ENCODE assay signal across 16 mouse cellular contexts in genomic region chr5:101816822-101817221, GRCm38 (mm10). TPM values are rescaled to one million over a fixed set of nuclear protein-coding genes. Genes with fewer than 3 reads are reported as not detected.
DNase-seq lines count a peak whose midpoint lies in the region; ATAC-seq and TF ChIP-seq lines count a peak whose summit lies in the region.
"Had no signal": no experiment of that assay in that cellular context is flagged by ENCODE, and none has a peak within 500 bp of the region (broad histone marks: within the 10 kb centered on the region; RNA-seq: fewer than 3 reads in every experiment).

No protein-coding gene starts in this region.

- no peak for ATAC-seq in hindbrain, embryonic 14.5 days (ENCODE audit: low FRiP score)
- ATAC-seq in hindbrain, postnatal 0 days: no peak
- ATAC-seq in megakaryocyte, adult 5-6 weeks (ENCODE audit: poor library complexity, severe bottlenecking): no peak
- ATAC-seq in common myeloid progenitor, adult 5-6 weeks (replicated peaks; ENCODE audit: low read depth, poor library complexity, severe bottlenecking): peak; percentile 88
- no peak for ATAC-seq in inflammation-experienced regulatory T-cells, adult 6 months
- ATAC-seq: intestine, embryonic 15.5 days had no signal

- H3K36me3 ChIP-seq in hindbrain, embryonic 14.5 days (replicated peaks; ENCODE audit: control insufficient read depth, insufficient read depth): no peaks in the 10 kb centered on the region
- no peaks in the 10 kb centered on the region for H3K36me3 ChIP-seq in hindbrain, postnatal 0 days (ENCODE audit: insufficient read depth, low read length)
- no peaks in the 10 kb centered on the region for H3K36me3 ChIP-seq in megakaryocyte, embryonic 14.5 days (replicated peaks; ENCODE audit: low read length)
- H3K36me3 ChIP-seq: embryonic facial prominence, embryonic 13.5 days; intestine, embryonic 15.5 days; limb, embryonic 15.5 days; lung, embryonic 15.5 days; neural tube, embryonic 13.5 days had no signal

- no peak for TF ChIP-seq CTCF in hindbrain, postnatal 0 days (IDR thresholded peaks at IDR 0.05; ENCODE audit: low read depth)

- H3K4me3 ChIP-seq in hindbrain, embryonic 14.5 days (replicated peaks; ENCODE audit: low read length): no peak overlapping the region
- no peak overlapping the region for H3K4me3 ChIP-seq in hindbrain, postnatal 0 days (ENCODE audit: low read length)
- peak overlapping the region; percentile 84 for H3K4me3 ChIP-seq in megakaryocyte, embryonic 14.5 days (replicated peaks)
- H3K4me3 ChIP-seq: embryonic facial prominence, embryonic 13.5 days; intestine, embryonic 15.5 days; limb, embryonic 15.5 days; lung, embryonic 15.5 days; neural tube, embryonic 13.5 days had no signal

- H3K27ac ChIP-seq in hindbrain, embryonic 14.5 days: no peak overlapping the region
- no peak overlapping the region for H3K27ac ChIP-seq in hindbrain, postnatal 0 days
- H3K27ac ChIP-seq: embryonic facial prominence, embryonic 13.5 days; intestine, embryonic 15.5 days; limb, embryonic 15.5 days; lung, embryonic 15.5 days; neural tube, embryonic 13.5 days had no signal

- DNase-seq in hindbrain, embryonic 14.5 days (ENCODE audit: low spot score): peak; percentile 18
- DNase-seq in hindbrain, postnatal 0 days (ENCODE audit: low spot score): no peak
- DNase-seq in cerebellum, adult 8-10 months: no peak
- DNase-seq: cerebellum, adult 11 months; gastrocnemius, postnatal 36 days; thymus, adult 18-20 months had no signal

- H3K4me1 ChIP-seq in hindbrain, embryonic 14.5 days (replicated peaks; ENCODE audit: control insufficient read depth, insufficient read depth, low read length): no peaks in the 10 kb centered on the region
- no peaks in the 10 kb centered on the region for H3K4me1 ChIP-seq in hindbrain, postnatal 0 days (ENCODE audit: insufficient read depth, low read length)
- H3K4me1 ChIP-seq in megakaryocyte, embryonic 14.5 days: peaks cover 54% of the 10 kb centered on the region
- H3K4me1 ChIP-seq: limb, embryonic 15.5 days; lung, embryonic 15.5 days; neural tube, embryonic 13.5 days had no signal

- 64% methylated on average over 7 of the region's 7 CpGs for WGBS in hindbrain, embryonic 14.5 days
- 47% methylated on average over 7 of the region's 7 CpGs for WGBS in hindbrain, postnatal 0 days

- no peak overlapping the region for H3K9ac ChIP-seq in hindbrain, embryonic 14.5 days
- H3K9ac ChIP-seq in hindbrain, postnatal 0 days (replicated peaks; ENCODE audit: low read length): no peak overlapping the region
- H3K9ac ChIP-seq: embryonic facial prominence, embryonic 13.5 days; intestine, embryonic 15.5 days; limb, embryonic 15.5 days; lung, embryonic 15.5 days; neural tube, embryonic 13.5 days had no signal

- H3K9me3 ChIP-seq in hindbrain, embryonic 14.5 days (ENCODE audit: control insufficient read depth, low read length): no peaks in the 10 kb centered on the region
- H3K9me3 ChIP-seq in hindbrain, postnatal 0 days (ENCODE audit: low read length): no peaks in the 10 kb centered on the region
- H3K9me3 ChIP-seq in megakaryocyte, embryonic 14.5 days: no peaks in the 10 kb centered on the region
- H3K9me3 ChIP-seq: embryonic facial prominence, embryonic 13.5 days; intestine, embryonic 15.5 days; limb, embryonic 15.5 days; lung, embryonic 15.5 days; neural tube, embryonic 13.5 days had no signal

- no peak overlapping the region for H3K4me2 ChIP-seq in hindbrain, embryonic 14.5 days (replicated peaks)
- no peak overlapping the region for H3K4me2 ChIP-seq in hindbrain, postnatal 0 days (ENCODE audit: low read depth, low read length)
- H3K4me2 ChIP-seq: embryonic facial prominence, embryonic 13.5 days; intestine, embryonic 15.5 days; limb, embryonic 15.5 days; lung, embryonic 15.5 days; neural tube, embryonic 13.5 days had no signal

- no peaks in the 10 kb centered on the region for H3K27me3 ChIP-seq in hindbrain, embryonic 14.5 days (ENCODE audit: control insufficient read depth, insufficient read depth, low read length)
- no peaks in the 10 kb centered on the region for H3K27me3 ChIP-seq in hindbrain, postnatal 0 days (ENCODE audit: insufficient read depth, low read length)
- H3K27me3 ChIP-seq in megakaryocyte, embryonic 14.5 days (replicated peaks): peaks cover 14% of the 10 kb centered on the region
- H3K27me3 ChIP-seq: CH12.LX; intestine, embryonic 15.5 days; neural tube, embryonic 13.5 days had no signal

RNA-seq across cellular contexts. Expression of gene Cds1, which starts 51.9 kb away (rescaled TPM):
- 8.6 and 9.8 TPM in 2 replicates for polyA plus RNA-seq in hindbrain, embryonic 14.5 days (2014; fragmentation: Nextera tagmentation; extraction: Ambion mirVana)
- 20.2 TPM in 2 replicates for total RNA-seq in hindbrain, postnatal 0 days (2014; rRNA removed)
- 11.1 and 12.1 TPM in 2 replicates for polyA plus RNA-seq in hindbrain, postnatal 0 days (2015; fragmentation: Nextera tagmentation; extraction: Ambion mirVana)
- polyA plus RNA-seq in megakaryocyte, embryonic 14.5 days (2012; ENCODE audit: insufficient read depth, low replicate concordance): 0.76 TPM in 1 of 2 replicates, not detected in the other
- 8.3 and 10.2 TPM in 2 replicates for total RNA-seq in megakaryocyte, adult 5-6 weeks (2015)
- 6.8 TPM in 2 replicates for total RNA-seq in megakaryocyte, adult 5-6 weeks (2017)
- total RNA-seq in common myeloid progenitor, adult 5-6 weeks (2017): 3.6 and 5.3 TPM in 2 replicates
- not detected for polyA plus RNA-seq in inflammation-experienced regulatory T-cells, adult 6 months (2017; shearing (Covaris generic))
- total RNA-seq: CH12.LX had no signal
